ENCODE assay signal across 14 mouse cellular contexts in genomic region chr2:32512592-32512991, GRCm38 (mm10).
"Had no signal": no experiment of that assay in that cellular context is flagged by ENCODE, and none has a peak within 500 bp of the region (broad histone marks: within the 10 kb centered on the region; RNA-seq: fewer than 3 reads in every experiment).

No protein-coding gene starts in this region.

- ATAC-seq: midbrain, embryonic 16.5 days had no signal

- DNase-seq: lung, adult 18-20 months; lung, embryonic 14.5 days; lung, postnatal 10 days; lung, postnatal 4 days; midbrain, embryonic 14.5 days; retina, postnatal 1 day; right cerebral cortex, adult 18-20 months; right cerebral cortex, postnatal 25 days; right cerebral cortex, postnatal 4 days; spleen, adult 18-20 months; thymus, adult 2 months; thymus, postnatal 25 days; thymus, postnatal 4 days had no signal
